Mouse (Mus musculus) left cerebral cortex, postnatal 10 days (tissue): Measurements from ENCODE around the gene Rcor2. TPM values are rescaled to one million over a fixed set of nuclear protein-coding genes. Genes with fewer than 3 reads are reported as not detected.

Experiments
- DNase-seq, 2 experiments: peaks; one replicate each; pipeline ENCODE4 v3.0.0; 2021 to 2022; ENCODE audit warnings: low spot score in 2 of 2, mixed read lengths in 1 of 2; ENCODE audit errors: extremely low spot score in 1 of 2
- intact Hi-C: fragments of 180-260 bp; cut with DNase I; formaldehyde crosslinking; loops from one replicate; pipeline ENCODE4 v1.15.1; 2025
- total RNA-seq, 2 experiments: library from RNA; stranded (reverse); gene quantifications; 2 replicates each; pipeline ENCODE4 v1.2.3; 2021

Rcor2 gene
- total RNA-seq, 2 experiments from 2014 or later: 16.0 to 18.7 TPM

GRCm38 (mm10) chr19:7262592-7262991, 4.5 kb upstream of the Rcor2 start:
- DNase-seq: no peak
- intact Hi-C loops: loop anchor here (10.0 kb wide), 1 partner anchor 152 kb away; the partner anchor contains the start of gene 2700081O15Rik

GRCm38 (mm10) chr19:7264088-7264765, 2.9 kb upstream of the Rcor2 start:
- peak in 1 of 2 experiments; percentile 83 for DNase-seq
- intact Hi-C loops: loop anchor here (10.0 kb wide), 1 partner anchor 151 kb away; the partner anchor contains the start of gene 2700081O15Rik

GRCm38 (mm10) chr19:7264766-7265331, 2.3 kb upstream of the Rcor2 start:
- intact Hi-C loops: loop anchor here (10.0 kb wide), 1 partner anchor 150 kb away; the partner anchor contains the start of gene 2700081O15Rik
- peak in 1 of 2 experiments; percentile 63 for DNase-seq

GRCm38 (mm10) chr19:7265478-7266191, 1.5 kb upstream of the Rcor2 start:
- intact Hi-C loops: loop anchor here (10.0 kb wide), 1 partner anchor 149 kb away; the partner anchor contains the start of gene 2700081O15Rik

GRCm38 (mm10) chr19:7266421-7266831, 699 bp upstream of the Rcor2 start:
- DNase-seq: peak in 1 of 2 experiments; percentile 42
- intact Hi-C loops: loop anchor here (10.0 kb wide), 1 partner anchor 148 kb away; the partner anchor contains the start of gene 2700081O15Rik

More at GRCm38 (mm10) chr19:7265478-7266191, 1.5 kb upstream of the Rcor2 start:
- DNase-seq: peak in 1 of 2 experiments; percentile 66

GRCm38 (mm10) chr19:7267781-7268721, 926 bp downstream of the Rcor2 start:
- intact Hi-C loops: loop anchor here (10.0 kb wide), 1 partner anchor 147 kb away; the partner anchor contains the start of gene 2700081O15Rik
- peak; percentile 74 to 92 for DNase-seq

GRCm38 (mm10) chr19:7268722-7269090, 1.6 kb downstream of the Rcor2 start:
- DNase-seq: peak in 1 of 2 experiments; percentile 89

GRCm38 (mm10) chr19:7269290-7270044, 2.3 kb downstream of the Rcor2 start:
- DNase-seq: peak in 1 of 2 experiments; percentile 47
- intact Hi-C loops: loop anchor here (10.0 kb wide), 1 partner anchor 145 kb away; the partner anchor contains the start of gene 2700081O15Rik

More at GRCm38 (mm10) chr19:7268722-7269090, 1.6 kb downstream of the Rcor2 start:
- intact Hi-C loops: loop anchor here (10.0 kb wide), 1 partner anchor 146 kb away; the partner anchor contains the start of gene 2700081O15Rik

- no peak for DNase-seq
- intact Hi-C loops: no loop called here
These were observed 6.4 kb downstream of the Rcor2 start for GRCm38 (mm10) chr19:7273486-7273885.

- intact Hi-C loops: no loop called here
- peak; percentile 47 to 67 for DNase-seq
These were observed 7.3 kb downstream of the Rcor2 start for GRCm38 (mm10) chr19:7274326-7274990.

- DNase-seq: peak in 1 of 2 experiments; percentile 45
- intact Hi-C loops: no loop called here
These were observed 8.1 kb downstream of the Rcor2 start for GRCm38 (mm10) chr19:7275131-7275789.

- intact Hi-C loops: no loop called here
- DNase-seq: peak in 1 of 2 experiments; percentile 46
These were observed 9.0 kb downstream of the Rcor2 start for GRCm38 (mm10) chr19:7276053-7276659.

- intact Hi-C loops: no loop called here
- no peak for DNase-seq
These were observed 9.7 kb downstream of the Rcor2 start for GRCm38 (mm10) chr19:7276796-7277195.

GRCm38 (mm10) chr19:7278200-7278906, 11.2 kb downstream of the Rcor2 start:
- DNase-seq: peak in 1 of 2 experiments; percentile 40
- intact Hi-C loops: loop anchor here (2.0 kb wide), 1 partner anchor 62 kb away; the partner anchor contains the start of gene Mark2

GRCm38 (mm10) chr19:7279114-7279513, 12.0 kb downstream of the Rcor2 start:
- intact Hi-C loops: loop anchor here (2.0 kb wide), 1 partner anchor 62 kb away; the partner anchor contains the start of gene Mark2
- DNase-seq: peak in 1 of 2 experiments; percentile 76
